Mouse (Mus musculus): ENCODE results near the gene Ttll11.

Gene Ttll11

DNA sequence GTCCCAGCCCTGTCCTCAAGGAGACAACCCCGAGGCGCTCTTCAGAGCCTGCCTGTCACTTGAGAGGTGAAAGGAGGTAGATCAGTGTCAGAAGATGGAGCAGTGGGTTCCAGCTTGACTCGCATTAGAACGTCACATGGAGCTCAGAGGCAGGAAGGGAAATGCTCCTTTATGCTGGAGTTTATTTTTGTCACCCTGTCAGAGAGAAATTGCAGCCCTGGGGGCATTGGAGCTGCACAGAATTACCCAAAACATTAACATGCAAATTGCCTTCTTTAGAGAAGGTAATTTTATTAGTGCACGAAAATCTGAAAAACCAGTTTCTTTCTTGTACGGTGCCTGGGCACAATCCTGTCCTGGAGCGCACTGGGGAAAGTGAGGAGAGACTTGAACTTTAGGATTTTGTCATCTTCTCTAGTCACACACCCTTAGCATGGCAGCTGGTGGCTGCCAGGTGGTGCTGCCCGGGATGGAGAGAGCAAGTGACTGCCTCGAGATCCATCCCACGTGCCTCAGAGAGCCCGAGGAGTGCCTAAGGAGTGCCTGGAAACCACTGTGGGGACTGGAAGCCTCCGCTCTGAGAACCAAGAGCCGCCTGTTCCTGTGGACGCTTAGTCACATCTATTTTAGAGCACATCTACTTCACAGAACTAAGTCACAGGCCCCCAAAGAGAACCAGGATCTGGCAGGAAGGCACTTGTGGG lies 211.7 kb downstream of the Ttll11 start:
- DNase-seq (ENCODE audit: low spot score): no peak

DNA sequence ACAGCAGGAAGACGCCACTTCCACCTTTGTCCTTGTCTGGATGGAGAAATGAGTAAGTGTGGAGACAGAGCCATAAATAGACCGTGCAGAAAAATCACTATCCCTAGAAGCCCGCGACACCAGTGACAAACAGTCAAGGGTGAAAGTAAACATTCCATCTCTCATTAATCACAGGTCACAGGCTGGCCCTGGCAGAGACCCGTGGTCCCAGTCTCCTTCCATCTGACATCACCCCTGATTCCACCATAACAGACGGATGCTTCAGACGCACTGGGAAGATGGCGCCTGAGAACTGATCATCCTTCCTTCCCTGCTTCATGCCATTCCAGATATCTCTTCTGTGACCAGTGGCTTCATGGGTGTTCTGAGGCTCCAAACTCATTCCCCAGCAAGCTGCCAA lies 215.4 kb downstream of the Ttll11 start:
- no peak for DNase-seq (ENCODE audit: low spot score)

DNA sequence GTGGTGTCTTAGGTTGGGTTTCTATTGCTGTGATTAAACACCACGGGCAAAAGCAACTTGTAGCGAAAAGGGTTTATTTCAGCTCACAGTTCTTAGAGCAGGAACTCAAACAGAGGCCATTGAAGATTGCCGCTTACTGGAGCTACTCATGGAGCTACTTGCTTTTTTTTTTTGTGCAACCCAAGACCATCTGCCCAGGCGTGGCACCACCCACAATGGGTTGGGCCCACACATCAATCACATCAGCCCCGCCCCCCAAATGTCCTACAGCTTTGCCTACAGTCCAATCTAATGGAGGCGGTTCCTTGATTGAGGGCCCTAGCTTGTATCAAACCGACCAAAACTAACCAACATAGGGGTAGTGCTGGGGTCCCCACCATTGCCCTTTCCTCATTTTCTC lies 215.9 kb downstream of the Ttll11 start:
- no peak for DNase-seq (ENCODE audit: low spot score)

DNA sequence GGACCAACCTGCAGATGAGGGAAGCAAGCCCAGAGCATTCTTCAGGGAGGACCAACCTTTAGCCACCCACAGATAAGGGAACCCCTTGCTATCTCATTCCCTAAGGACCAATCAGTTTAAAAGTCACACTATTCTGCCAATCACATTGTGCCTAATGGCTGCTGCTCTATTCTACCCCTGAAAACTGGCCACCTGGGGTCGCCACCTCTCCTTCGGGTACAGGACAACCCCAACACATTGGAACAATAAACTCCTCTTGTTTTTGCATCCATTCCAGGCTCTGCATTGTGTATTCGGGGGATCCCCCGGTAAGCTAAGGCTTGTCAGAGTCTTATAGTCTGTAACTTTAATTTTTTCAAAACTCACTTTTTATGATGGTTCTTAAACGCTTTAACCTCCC lies 218.3 kb downstream of the Ttll11 start:
- no peak for DNase-seq (ENCODE audit: low spot score)

DNA sequence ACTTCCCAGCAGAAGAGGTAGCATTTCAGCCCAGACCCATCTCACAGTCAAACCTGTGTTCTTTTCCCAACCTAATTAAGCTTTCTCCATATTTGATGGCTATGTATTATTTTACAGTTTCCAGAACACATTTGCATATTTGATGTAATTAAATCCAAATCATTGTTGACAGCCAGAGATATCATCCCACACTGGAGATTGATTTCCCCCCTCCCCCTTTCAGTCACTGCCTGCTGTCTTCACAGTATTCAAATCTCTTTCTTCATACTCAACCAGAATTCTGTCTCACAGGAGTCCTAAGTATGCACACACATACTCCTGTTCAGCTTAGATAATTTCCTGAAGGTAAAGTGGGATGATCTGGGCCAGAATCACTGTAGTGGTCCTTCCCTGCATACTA lies 218.8 kb downstream of the Ttll11 start:
- DNase-seq (ENCODE audit: low spot score): no peak

DNA sequence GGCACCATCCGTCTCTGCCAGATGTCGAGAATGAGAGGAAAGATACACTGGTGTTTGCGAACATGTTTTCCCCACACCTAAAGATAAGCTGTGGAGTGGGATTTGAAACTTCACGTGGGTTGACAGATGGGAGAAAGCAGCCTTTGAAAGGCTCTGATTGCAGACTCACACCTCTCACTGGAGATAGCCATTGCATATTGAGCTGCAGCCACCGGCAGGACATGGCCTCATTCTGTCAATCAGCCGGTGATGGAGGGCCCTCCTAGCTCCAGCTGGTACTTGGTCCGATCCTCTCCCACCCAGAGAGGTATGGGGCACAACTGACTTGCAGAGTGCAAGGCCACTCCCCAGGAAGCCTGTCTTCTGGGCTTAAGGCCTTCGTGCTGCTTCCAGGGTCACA lies 219.4 kb downstream of the Ttll11 start:
- DNase-seq (ENCODE audit: low spot score): no peak

DNA sequence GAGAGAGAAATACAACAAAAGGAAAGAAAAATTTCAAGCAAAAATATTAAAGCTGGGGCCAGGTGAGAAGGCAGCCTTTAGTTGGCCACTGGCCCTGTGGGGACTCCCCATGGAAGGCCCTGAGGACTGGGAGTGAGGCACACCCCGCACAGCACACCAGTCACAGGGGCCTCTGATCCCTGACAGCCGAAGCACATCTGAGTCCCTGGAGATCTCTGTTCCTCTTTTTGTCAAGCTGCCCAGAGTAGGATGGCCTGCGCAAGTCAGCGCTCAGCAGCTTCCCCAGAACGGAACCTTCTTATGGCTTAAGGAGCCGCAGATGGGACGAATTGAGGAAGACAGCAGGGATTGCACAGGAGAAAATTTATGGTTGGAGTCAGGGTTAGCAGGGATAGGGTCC lies 223.2 kb downstream of the Ttll11 start:
- no peak for DNase-seq (ENCODE audit: low spot score)

DNA sequence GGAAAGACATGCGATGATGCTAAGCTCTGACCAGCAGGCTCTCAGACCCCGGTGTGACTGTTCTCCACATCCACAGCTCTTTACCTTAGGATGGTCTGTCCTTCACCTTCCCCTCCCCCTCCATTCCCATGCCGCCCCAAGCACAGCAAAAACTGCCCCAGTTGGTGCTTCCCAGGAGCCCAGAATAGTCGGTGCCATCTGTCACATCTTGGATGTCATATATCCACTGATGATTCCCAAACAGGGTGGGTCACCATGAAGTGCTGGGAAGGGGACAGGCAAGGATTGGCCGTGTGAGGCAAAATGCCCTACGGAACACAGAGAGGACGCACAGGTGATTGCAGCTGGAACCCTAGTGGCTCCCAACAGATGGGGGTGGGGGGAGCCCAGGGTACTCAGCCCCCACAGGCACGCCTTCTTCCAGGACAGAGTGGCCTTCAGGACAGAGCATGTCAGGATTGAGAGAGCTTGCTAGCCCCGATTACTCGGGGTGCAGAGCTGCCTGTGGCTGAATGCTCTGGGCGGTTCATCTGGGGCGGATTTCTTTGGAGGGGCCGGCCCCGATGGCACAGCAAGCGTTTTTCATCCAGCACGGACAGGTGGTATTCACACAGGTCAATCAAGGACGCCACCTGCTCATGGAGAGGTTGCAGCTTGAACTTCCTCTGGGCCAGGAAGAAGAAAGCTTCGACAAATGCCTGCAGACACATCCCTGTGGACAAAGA lies 227.8 kb downstream of the Ttll11 start:
- DNase-seq (ENCODE audit: low spot score): no peak

DNA sequence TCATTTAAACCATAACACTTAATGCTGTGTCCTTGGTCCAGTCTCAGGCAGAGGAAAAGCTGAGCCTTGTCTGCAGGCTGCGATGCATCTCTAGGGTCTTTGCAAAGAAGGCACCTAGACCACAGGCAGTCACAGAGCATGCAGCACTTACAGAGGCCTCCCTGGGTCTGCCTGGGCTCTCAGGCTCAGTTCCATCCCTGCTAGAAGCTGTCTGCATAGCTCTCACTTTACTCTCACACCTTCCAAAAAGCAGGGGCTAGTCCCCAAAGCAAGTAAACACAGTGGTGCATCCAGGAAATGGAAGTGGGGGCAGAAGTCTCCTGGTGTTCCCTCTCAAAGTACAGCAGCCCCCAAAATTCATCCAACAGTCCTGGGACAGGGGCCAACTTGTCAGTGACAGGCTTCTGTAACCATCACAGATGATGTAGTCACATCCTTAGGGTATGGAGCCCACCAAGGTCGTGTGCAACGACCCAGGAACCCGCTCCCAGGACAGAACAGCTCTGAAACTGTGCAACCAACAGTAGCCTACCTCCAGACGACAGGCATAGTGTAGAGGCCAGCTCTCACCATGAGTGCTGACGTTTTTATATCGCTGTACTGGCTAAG lies 229.1 kb downstream of the Ttll11 start:
- no peak for DNase-seq (ENCODE audit: low spot score)

DNA sequence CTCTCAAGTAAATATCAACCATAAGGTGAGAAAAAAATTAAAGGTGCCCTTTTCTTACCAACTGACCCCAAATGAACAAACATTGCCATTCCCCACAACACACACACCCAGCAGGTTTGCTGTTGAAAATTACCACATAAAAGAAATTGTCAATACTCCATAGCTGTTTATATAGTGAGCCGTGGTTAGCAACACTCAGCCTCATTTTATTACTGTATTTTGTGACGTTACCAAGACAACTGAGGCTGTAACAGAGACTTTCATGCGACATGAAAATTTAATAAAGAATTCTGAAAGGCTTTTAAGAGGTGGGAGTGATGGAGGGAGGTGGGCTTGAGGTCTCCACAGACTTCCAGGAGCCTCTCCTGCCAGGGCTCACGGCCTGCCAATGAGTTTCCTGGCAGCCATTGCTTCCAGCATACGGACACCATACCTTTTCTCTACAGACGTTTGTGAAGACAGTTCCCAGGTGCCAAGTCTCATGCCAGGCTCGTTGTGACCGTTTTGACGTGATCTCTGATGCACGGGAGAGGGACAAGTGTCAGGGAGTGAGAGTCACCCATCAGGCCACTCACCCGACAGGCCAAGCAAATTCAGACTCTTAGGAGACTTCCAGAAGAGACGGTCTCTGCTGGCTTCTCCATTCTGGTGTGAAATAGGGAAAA lies 232.2 kb downstream of the Ttll11 start:
- DNase-seq (ENCODE audit: low spot score): no peak

DNA sequence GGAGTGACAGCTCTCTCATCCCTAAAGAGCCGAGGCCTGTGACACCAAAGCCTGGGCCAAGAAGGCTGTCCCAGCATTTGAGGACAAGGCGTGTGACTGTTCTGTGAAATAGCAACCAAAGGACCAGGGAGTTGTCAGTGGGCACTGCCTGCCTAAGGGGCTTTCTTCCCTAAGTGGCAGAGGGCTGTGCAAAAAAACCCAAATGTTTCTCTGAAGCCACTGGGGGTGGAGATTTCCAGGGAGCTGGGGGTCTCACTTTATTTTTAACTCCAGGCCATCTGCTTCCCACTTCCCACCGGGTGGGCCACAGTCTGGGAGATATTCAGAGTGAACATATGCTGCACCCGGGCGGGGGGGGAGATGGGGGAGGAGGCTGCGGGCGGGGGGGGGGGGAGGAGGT lies 233.1 kb downstream of the Ttll11 start:
- DNase-seq (ENCODE audit: low spot score): no peak

DNA sequence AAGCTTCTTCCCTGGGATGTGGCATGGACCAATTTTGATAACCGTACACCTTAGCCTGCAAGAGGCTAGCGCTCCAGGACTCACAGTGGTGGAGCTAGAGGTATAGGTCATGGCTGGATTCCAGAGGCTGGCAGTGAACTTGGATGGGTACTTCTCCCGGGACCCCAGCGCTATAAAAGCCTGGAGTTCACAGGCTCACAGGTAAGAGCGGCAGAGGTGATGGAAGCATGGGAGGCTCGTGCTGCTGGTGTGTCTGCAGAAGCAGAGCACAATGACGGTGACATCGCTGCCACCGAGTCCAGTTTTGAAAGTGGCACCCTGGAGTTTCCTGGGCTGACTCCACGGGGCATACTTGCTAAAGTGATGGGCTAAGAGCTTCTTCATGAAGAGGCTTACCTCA lies 233.8 kb downstream of the Ttll11 start:
- DNase-seq (ENCODE audit: low spot score): no peak

DNA sequence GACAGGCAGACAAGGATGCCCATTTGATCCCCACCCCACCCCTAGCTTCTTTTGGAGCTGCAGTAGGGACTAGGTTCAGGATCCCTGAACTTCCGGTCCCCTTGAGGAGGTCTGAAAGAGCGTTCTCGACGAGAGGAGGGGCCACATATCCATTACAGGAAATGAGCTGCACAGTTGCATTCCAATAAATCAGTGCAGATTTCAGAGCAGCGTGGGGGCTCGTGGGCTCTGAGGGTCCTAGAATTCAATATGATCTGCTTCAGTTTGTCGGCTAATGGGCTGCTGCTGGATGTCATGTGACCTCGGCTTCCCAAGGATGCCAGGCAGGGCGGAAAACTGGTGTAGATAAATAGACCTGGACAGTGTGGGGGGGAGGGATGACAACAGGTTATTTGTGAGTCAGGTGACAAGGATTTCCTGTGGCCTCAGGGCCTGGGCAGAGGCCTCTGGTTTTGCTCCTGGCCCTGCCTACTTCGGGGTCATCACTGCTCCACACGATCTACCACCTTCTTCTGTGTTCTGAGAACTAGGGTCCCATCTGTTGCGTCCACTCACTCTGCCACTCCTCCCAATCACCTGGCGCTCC lies 240.0 kb downstream of the Ttll11 start:
- DNase-seq (ENCODE audit: low spot score): peak; percentile 58

DNA sequence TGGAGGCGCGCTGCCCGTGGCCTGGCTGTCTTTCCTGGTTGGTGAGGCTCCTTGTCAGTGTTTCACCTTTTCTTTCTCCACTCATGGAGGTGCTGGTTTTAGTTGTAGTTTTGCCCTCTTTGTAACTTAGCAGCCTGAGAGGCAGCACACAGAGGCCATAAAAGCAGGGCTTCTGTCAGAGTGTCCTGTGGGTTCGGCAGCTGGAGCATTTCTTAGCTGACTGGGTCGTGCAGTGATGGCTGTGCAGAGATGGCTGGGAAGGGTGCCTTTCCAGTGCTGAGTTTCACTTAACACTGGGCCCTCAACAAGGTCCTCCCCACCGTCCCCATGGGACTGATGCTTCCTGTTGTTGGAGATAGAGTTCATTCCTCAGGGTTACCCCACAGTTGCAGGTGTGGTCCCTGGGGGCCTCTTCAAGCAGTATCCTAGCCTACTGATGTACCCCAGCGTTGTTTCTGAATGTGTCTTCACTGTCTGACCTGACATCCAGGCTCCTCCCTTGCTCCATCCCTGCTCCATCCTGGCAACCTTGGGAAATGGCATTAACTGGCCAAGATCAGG lies 242.2 kb downstream of the Ttll11 start:
- no peak for DNase-seq (ENCODE audit: low spot score)

DNA sequence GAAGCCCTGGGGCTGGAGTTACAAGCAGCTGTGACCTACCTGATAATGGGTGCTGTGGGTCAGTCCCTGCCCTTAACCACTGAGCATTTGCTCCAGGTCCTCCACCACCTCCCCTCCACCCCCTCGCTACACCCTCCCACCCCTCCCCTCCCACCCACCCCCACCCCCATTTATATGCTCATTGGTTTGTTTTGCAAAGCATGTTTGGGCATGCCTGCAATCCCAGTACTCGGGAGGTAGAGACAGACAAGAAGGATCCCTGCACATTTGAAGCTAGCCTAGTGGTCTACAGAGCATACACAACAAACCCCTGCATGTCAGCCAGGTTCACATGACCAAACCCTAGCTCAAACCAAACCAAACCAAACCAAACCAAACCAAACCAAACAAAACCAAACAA lies 243.7 kb downstream of the Ttll11 start:
- DNase-seq (ENCODE audit: low spot score): no peak

DNA sequence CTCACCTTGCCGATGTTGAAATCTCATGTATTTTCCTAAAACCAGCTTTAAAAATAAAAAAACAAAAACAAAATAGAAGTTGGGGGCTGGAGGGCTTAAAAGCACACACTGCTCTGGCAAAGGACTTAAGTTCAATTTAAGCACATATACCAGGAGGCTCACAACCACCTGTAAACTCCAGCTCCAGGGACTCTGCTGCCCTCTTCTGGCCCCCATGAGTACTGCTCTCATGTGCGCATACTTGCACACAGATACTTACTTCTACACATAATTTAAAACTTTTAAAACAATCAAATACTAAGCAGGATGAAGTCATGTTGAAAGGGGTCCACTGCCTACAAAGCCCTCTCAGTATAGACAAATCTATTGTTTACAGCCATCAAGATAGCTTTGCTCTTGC lies 244.7 kb downstream of the Ttll11 start:
- DNase-seq (ENCODE audit: low spot score): no peak

DNA sequence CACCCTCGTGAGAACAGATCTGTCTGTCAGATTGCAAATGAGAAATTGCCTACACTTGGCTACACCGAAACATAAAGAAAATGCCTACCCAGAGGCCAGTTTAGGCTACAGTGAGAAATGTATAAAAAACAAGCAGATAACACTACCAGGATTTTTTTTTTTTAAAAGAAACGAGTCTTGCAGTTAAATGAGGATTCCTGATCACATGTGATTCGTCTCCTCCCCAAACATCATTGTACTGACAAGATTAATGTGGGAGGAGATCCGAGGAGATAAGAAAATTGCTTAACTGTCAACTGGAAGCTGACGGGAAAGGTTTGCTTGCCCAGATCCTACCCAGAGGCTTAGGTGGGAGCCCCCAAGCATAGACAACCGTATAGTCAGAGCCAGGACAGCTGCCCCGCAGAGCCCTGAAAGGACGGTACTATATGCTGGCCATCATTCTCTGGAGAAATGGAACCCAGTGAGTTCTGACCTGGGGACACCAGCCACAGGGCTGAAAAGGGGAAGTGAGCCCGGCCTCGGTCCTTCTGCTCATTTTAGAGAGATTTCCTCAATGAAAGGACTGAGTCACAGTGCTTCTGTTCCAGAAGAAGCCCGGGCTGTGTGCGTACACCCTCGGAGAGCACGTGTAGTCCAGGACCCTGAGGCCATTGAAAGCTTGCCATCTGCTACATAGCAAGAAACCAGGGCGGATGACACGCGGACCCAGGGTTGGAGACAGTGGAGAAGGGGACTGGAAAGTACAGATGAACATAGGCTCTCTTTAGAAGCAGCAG lies 247.9 kb downstream of the Ttll11 start:
- DNase-seq (ENCODE audit: low spot score): no peak

DNA sequence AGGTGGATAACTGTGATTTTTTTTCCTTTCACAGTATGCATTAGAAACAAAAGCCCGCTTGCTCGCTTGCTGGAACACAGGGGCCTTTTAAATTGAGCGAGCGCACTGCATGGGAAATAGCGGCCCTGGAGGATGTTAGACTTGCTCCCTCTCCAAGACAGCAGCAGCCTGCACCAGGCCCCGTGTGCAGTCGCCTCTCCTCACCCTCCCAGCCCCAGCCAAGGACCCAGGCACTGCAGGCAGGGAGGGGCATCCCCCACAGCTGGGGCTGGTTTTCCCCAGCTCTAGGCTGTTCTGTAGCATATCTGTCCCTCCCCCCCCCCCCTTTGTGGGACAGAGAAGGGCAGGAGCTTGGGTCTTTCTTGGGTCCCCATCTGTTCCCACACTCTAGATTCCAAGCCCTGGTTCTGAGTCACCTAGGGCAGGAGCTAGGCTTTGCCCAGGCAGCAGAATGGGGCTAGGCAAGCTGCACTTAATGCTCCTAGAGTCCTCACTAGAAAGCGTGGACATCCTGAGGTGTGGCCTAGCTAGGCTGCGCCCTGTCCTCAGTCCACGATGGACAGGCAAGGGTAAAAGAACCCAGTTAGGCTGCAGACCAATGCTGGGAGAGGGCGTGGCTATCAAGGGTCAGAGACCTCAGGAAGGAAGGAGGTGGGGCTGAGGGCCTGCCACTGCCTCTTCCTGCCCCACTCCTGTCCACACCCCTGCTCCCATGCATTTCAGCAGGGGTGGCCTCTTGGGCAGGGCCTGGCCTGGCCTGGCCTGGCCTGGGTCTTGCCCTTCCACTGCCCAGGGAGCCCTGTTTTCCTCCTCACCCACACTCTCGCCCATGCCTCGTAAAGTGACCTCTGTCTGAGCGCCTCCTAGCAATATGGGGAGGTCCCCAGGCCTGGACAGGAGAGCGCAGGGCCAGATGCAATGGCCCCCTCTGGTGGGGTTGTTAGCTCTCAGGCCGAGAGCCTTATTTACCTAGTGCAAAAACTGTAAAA lies 250.3 kb downstream of the Ttll11 start:
- DNase-seq (ENCODE audit: low spot score): peak; percentile 88

DNA sequence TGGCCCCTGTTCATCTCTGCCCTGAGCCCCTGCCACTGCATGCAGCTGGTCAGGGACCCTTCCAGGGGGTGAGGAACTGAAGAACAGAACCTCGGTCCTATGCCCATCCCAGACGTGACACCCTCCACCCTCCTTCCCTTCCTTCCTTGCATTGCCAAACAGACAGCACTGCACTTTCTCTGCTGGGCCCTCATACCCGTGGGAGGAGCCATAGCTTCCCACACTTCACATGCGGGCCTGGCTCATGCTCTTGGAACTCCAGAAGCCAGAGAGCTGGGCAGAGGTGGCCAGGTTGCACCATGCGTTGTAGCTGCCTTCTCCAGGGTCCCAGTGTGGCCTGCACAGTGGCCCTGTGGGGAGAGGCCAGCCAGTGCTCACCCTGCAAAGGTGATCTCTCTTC lies 251.1 kb downstream of the Ttll11 start:
- no peak for DNase-seq (ENCODE audit: low spot score)

DNA sequence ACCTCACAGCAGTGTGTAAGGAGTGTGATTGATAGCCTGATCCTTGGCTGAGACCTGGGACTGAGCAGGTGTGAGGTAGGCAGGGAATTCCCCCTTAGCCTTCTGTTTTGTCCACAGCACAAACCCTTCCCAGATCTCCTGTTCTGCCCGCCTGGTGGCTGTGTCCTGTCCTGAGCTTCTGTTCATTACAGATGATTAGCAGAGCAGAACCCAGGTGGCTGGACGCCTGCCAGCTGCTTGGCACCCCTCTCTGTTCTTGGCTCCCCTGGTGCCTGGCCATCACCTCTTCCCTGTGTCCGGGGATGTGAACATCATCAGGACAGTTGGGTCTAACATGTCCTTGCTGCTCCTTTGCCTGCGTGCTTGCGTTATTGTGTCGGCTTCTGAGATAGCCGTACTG lies 256.0 kb downstream of the Ttll11 start:
- DNase-seq (ENCODE audit: low spot score): no peak
